Mouse (Mus musculus): Measurements from ENCODE around the gene Poln. TPM values are rescaled to one million over a fixed set of nuclear protein-coding genes. Genes with fewer than 3 reads are reported as not detected.

Gene Poln
- polyA plus RNA-seq, 1 experiment from 2014 or later, result 0.54 TPM

- WGBS, result 87% methylated on average over 4 of the region's 4 CpGs
- Histone ChIP-seq H3K27ac (no peak overlapping the region), H3K27me3 (ENCODE audit: insufficient read depth, poor library complexity, severe bottlenecking) (no peaks in the 10 kb centered on the region), H3K9me3 (no peaks in the 10 kb centered on the region), H3K4me1 (replicated peaks) (no peaks in the 10 kb centered on the region), H3K4me3 (no peak overlapping the region), H3K36me3 (peaks cover 5% of the 10 kb centered on the region; the same call in 1 of the 2 replicates)
- DNase-seq (ENCODE audit: low spot score), result no peak
Observed at GRCm38 (mm10) chr5:34007392-34007941, 161.8 kb downstream of the Poln start.

DNA sequence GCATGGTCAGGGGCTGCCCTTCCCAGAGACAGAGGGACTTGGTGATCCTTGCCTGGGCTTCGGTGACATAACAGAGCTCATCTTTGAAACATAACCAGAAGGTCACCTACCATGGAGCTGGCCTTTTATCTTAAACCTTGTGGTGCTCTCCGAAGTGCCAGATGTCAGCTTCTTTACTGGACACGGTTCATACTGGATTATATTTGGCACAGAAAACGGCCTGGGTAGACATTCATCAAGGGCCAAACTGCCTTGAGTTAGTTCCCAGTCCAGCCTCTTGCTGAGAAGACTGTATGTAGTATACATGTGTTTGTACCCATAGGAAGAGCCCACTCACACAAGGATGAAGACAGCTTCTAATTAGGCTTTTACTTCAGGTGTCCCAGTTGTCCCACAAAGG is 162.4 kb downstream of the Poln start:
- WGBS, result 85% methylated on average over 4 of the region's 4 CpGs
- no peak for DNase-seq (ENCODE audit: low spot score)
- peaks cover 10% of the 10 kb centered on the region for H3K36me3 ChIP-seq
- H3K4me1 ChIP-seq (replicated peaks), result no peaks in the 10 kb centered on the region
- no peaks in the 10 kb centered on the region for H3K9me3 ChIP-seq
- no peaks in the 10 kb centered on the region for H3K27me3 ChIP-seq (ENCODE audit: insufficient read depth, poor library complexity, severe bottlenecking)
- H3K27ac ChIP-seq, result no peak overlapping the region
- H3K4me3 ChIP-seq, result no peak overlapping the region

- Histone ChIP-seq H3K27ac (no peak overlapping the region), H3K36me3 (peaks cover 32% of the 10 kb centered on the region), H3K4me1 (replicated peaks) (peaks cover 4% of the 10 kb centered on the region), H3K27me3 (ENCODE audit: insufficient read depth, poor library complexity, severe bottlenecking) (peaks cover 2% of the 10 kb centered on the region; the same call in 1 of the 2 replicates), H3K4me3 (no peak overlapping the region), H3K9me3 (no peaks in the 10 kb centered on the region)
- no peak for DNase-seq (ENCODE audit: low spot score)
- WGBS, result 83% methylated on average over 5 of the region's 5 CpGs
Observed at GRCm38 (mm10) chr5:34004618-34005017, 164.6 kb downstream of the Poln start.

DNA sequence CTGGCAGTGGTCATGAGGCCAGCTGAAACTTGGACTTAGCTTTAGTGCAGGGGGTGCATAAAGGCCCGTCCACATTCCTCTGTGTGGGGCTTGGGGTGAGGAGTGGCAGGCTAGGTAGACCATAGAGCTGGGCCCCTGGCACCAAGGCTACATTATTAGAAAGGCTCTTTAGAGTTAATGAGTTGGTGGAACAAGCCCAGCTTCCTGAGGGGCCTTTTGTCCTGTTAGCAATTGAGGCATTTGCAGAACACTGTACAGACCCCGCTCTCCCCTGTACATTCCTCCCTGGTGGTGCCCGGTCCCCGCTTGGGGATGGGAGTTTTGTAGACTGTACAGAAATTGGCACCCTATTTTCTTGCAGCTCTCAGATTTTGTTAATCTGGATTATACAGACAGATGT is 166.6 kb downstream of the Poln start:
- WGBS, result 91% methylated on average over 4 of the region's 4 CpGs
- H3K36me3 ChIP-seq, result peaks cover 37% of the 10 kb centered on the region
- peaks cover 22% of the 10 kb centered on the region for H3K27me3 ChIP-seq (ENCODE audit: insufficient read depth, poor library complexity, severe bottlenecking)

DNA sequence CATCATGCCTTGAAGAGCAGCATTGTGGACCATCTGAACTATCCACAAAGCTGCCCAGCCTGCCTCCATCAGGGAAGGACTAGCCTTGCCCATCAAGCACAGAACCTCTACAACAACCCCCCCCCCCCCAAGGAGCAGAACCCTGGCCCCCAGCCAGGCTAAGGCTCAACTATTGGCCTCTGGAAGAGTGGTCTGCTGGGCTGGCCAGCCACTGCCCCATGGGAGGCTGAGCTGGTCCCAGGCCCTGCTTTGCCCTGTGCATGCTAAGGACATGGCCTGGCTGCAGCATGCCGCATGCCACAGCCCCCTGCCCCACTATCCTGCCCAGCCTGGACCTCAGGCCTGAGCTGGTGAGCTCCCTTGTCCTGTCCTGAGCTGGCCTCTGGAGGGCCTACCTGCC is 167.8 kb downstream of the Poln start:
- Histone ChIP-seq H3K9me3 (no peaks in the 10 kb centered on the region), H3K4me3 (no peak overlapping the region), H3K27ac (no peak overlapping the region), H3K4me1 (replicated peaks) (peaks cover 34% of the 10 kb centered on the region), H3K27me3 (ENCODE audit: insufficient read depth, poor library complexity, severe bottlenecking) (peaks cover 32% of the 10 kb centered on the region), H3K36me3 (peaks cover 37% of the 10 kb centered on the region)
- 94% methylated on average over 1 of the region's 1 CpGs for WGBS
- peak; percentile 0 for DNase-seq (ENCODE audit: low spot score)

More for the DNA sequence above, 166.6 kb downstream of the Poln start:
- H3K9me3 ChIP-seq, result no peaks in the 10 kb centered on the region
- DNase-seq (ENCODE audit: low spot score), result peak; percentile 1
- H3K4me3 ChIP-seq, result no peak overlapping the region
- no peak overlapping the region for H3K27ac ChIP-seq
- peaks cover 24% of the 10 kb centered on the region for H3K4me1 ChIP-seq (replicated peaks)

- Histone ChIP-seq H3K36me3 (peaks cover 37% of the 10 kb centered on the region), H3K4me3 (no peak overlapping the region), H3K9me3 (no peaks in the 10 kb centered on the region), H3K4me1 (replicated peaks) (peaks cover 37% of the 10 kb centered on the region), H3K27ac (no peak overlapping the region), H3K27me3 (ENCODE audit: insufficient read depth, poor library complexity, severe bottlenecking) (peaks cover 38% of the 10 kb centered on the region)
- peak; percentile 1 for DNase-seq (ENCODE audit: low spot score)
- WGBS, result 97% methylated on average over 25 of the region's 25 CpGs
Observed at GRCm38 (mm10) chr5:34000809-34001208, 168.4 kb downstream of the Poln start.

GRCm38 (mm10) chr5:33999466-34000090 is 169.7 kb downstream of the Poln start:
- Histone ChIP-seq H3K4me1 (replicated peaks) (peaks cover 48% of the 10 kb centered on the region), H3K9me3 (no peaks in the 10 kb centered on the region), H3K27me3 (ENCODE audit: insufficient read depth, poor library complexity, severe bottlenecking) (peaks cover 51% of the 10 kb centered on the region), H3K27ac (no peak overlapping the region), H3K4me3 (no peak overlapping the region), H3K36me3 (peaks cover 37% of the 10 kb centered on the region)
- WGBS, result 92% methylated on average over 6 of the region's 6 CpGs
- peak; percentile 2 for DNase-seq (ENCODE audit: low spot score)

GRCm38 (mm10) chr5:33998505-33998877 is 170.8 kb downstream of the Poln start:
- 88% methylated on average over 3 of the region's 3 CpGs for WGBS
- Histone ChIP-seq H3K36me3 (peaks cover 36% of the 10 kb centered on the region), H3K9me3 (no peaks in the 10 kb centered on the region), H3K27ac (no peak overlapping the region), H3K4me3 (peak overlapping the region; percentile 80; the same call in 1 of the 2 replicates), H3K27me3 (ENCODE audit: insufficient read depth, poor library complexity, severe bottlenecking) (peaks cover 58% of the 10 kb centered on the region), H3K4me1 (replicated peaks) (peaks cover 48% of the 10 kb centered on the region)
- DNase-seq (ENCODE audit: low spot score), result peak; percentile 2

DNA sequence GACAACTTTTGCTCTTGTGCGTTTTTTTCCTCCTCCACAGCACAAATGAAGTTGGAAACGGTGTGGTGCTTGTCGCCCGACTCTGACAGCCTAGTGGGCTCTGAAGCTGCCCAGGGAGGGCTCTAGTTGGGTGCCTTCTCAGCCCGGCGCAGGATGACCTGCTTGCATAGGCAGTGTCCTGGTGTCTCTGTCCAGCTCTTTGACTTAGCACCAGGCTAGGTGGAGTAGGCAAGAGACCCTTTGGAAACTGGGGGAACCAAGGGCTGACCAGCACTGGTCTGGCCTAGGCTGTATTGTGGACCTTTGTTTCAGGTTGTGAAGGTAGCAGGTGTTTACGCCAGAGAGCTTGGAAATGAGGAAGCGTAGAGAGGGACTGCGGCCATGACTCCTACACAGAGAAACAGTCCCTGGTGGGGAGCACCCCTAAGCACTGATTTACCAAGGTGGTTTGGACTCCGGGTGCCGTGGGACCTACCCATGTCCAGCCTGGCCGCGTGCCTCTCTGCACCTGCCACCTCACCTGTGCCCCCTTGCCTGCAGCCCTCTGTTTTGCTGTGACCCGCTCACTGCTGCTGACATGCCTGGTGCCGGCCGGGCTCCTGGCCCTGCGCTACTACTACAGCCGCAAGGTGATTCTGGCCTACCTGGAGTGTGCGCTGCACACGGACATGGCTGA is 171.3 kb downstream of the Poln start:
- H3K9me3 ChIP-seq, result no peaks in the 10 kb centered on the region
- 70% methylated on average over 20 of the region's 20 CpGs for WGBS
- no peak overlapping the region for H3K27ac ChIP-seq
- H3K27me3 ChIP-seq (ENCODE audit: insufficient read depth, poor library complexity, severe bottlenecking), result peaks cover 58% of the 10 kb centered on the region
- peaks cover 34% of the 10 kb centered on the region for H3K36me3 ChIP-seq
- peaks cover 48% of the 10 kb centered on the region for H3K4me1 ChIP-seq (replicated peaks)
- H3K4me3 ChIP-seq, result peak overlapping the region; percentile 80
- no peak for DNase-seq (ENCODE audit: low spot score)

DNA sequence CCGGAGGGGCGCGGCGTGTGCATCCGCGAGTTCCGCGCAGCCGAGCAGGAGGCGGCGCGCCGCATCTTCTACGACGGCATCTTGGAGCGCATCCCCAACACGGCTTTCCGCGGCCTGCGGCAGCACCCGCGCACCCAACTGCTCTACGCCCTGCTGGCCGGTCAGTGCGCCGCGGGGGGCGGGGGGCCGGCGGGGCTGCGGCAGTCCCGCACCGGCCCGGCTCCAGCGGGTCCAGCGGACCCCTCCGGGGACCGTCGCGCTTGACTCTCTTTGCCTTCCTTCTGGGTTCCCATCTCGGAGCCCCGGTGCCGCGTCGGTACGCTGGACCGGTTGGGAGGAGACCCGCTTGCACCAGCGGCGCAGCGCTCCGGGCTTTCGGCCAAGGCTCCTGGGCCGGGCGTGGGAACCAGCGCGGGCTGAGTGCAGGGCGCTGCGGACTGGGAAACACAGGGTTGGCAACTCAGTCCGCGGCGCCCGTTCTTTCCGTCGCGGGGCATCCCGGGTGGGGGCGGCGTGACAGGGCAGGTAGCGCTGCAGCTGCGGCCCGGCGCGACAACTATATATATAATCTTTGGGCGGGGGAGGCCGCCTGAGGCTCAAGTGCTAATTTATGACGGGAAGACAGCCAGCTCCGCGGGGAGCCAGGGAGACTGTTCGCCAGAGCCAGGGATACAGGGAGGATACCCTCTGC is 172.1 kb downstream of the Poln start:
- DNase-seq (ENCODE audit: low spot score), result peak; percentile 57
- under 1% methylated on average over 80 of the region's 80 CpGs for WGBS
- Histone ChIP-seq H3K27ac (peak overlapping the region; percentile 93), H3K4me3 (peak overlapping the region; percentile 80), H3K27me3 (ENCODE audit: insufficient read depth, poor library complexity, severe bottlenecking) (peaks cover 58% of the 10 kb centered on the region), H3K4me1 (replicated peaks) (peaks cover 48% of the 10 kb centered on the region), H3K9me3 (no peaks in the 10 kb centered on the region), H3K36me3 (peaks cover 31% of the 10 kb centered on the region)

- peaks cover 58% of the 10 kb centered on the region for H3K27me3 ChIP-seq (ENCODE audit: insufficient read depth, poor library complexity, severe bottlenecking)
- peak overlapping the region; percentile 80 for H3K4me3 ChIP-seq
- DNase-seq (ENCODE audit: low spot score), result no peak
- H3K36me3 ChIP-seq, result peaks cover 26% of the 10 kb centered on the region
- H3K9me3 ChIP-seq, result no peaks in the 10 kb centered on the region
- under 1% methylated on average over 55 of the region's 55 CpGs for WGBS
- peak overlapping the region; percentile 93 for H3K27ac ChIP-seq
- peaks cover 48% of the 10 kb centered on the region for H3K4me1 ChIP-seq (replicated peaks)
Observed at GRCm38 (mm10) chr5:33996694-33997045, 172.6 kb downstream of the Poln start.

GRCm38 (mm10) chr5:33995843-33996693 is 173.2 kb downstream of the Poln start, which contains the start of gene Nat8l:
TSS of gene Nat8l (plus strand) at chr5:33995984.
- peaks cover 58% of the 10 kb centered on the region for H3K27me3 ChIP-seq (ENCODE audit: insufficient read depth, poor library complexity, severe bottlenecking)
- peak; percentile 89 for DNase-seq (ENCODE audit: low spot score)
- WGBS, result under 1% methylated on average over 90 of the region's 90 CpGs

More at GRCm38 (mm10) chr5:33995843-33996693, 173.2 kb downstream of the Poln start, which contains the start of gene Nat8l:
- Histone ChIP-seq H3K27ac (peak within 1 kb of the TSS; percentile 93), H3K9me3 (no peaks in the 10 kb centered on the region), H3K36me3 (peaks cover 20% of the 10 kb centered on the region), H3K4me3 (peak within 1 kb of the TSS; percentile 80), H3K4me1 (replicated peaks) (peaks cover 48% of the 10 kb centered on the region)

All from hindbrain, embryonic 10.5 days (tissue).